In the genomic region with DNA sequence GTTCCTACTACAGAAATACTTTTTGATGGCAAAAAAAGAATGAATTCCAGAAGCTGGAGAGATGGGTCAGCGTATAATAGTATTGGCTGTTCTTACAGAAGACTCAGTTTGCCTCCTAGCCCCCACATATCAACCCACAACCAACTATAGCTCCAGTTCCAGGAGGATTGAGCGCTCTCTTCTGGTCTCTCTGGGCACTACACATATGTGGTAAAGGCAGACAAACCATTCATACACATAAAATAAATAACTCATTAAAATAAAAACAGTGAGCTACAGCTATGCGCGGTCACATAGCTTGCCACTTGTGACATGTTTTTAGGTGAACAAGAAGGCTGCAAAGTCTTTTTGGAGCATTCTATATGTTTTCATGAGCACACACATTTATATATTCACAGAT, we compare ENCODE assay signal across 18 mouse cellular contexts.
DNase-seq lines count a peak whose midpoint lies in the region; ATAC-seq and TF ChIP-seq lines count a peak whose summit lies in the region.
"Had no signal": no experiment of that assay in that cellular context is flagged by ENCODE, and none has a peak within 500 bp of the region (broad histone marks: within the 10 kb centered on the region; RNA-seq: fewer than 3 reads in every experiment).

No protein-coding gene starts in this region.

- H3K4me3 ChIP-seq in heart, postnatal 0 days (ENCODE audit: low read depth, low read length), result no peak overlapping the region
- no peak overlapping the region for H3K4me3 ChIP-seq in heart, embryonic 12.5 days
- no peak overlapping the region for H3K4me3 ChIP-seq in layer of hippocampus, adult 2 months
- no peak overlapping the region for H3K4me3 ChIP-seq in MEL (ENCODE audit: control insufficient read depth in 1 of 2, insufficient read depth in 1 of 2, low read depth in 2 of 2, low read length in 2 of 2)
- H3K4me3 ChIP-seq: lung, embryonic 15.5 days had no signal

- H3K27me3 ChIP-seq in heart, postnatal 0 days (ENCODE audit: control insufficient read depth, insufficient read depth, low read length), result no peaks in the 10 kb centered on the region
- no peaks in the 10 kb centered on the region for H3K27me3 ChIP-seq in heart, embryonic 12.5 days (replicated peaks)
- H3K27me3 ChIP-seq in MEL (ENCODE audit: control insufficient read depth in 1 of 2, insufficient read depth in 2 of 2, low read length in 2 of 2), result no peaks in the 10 kb centered on the region
- H3K27me3 ChIP-seq: lung, embryonic 15.5 days had no signal

- no peak; the same call in 1 of the 2 replicates for TF ChIP-seq RAD21 in MEL (IDR thresholded peaks at IDR 0.05; ENCODE audit: low read depth, low read length)

- 74% methylated on average over 4 of the region's 4 CpGs for WGBS in heart, postnatal 0 days
- WGBS in heart, embryonic 12.5 days, result 69% methylated on average over 4 of the region's 4 CpGs

- no peak overlapping the region for H3K27ac ChIP-seq in heart, postnatal 0 days (ENCODE audit: low read depth)
- no peak overlapping the region for H3K27ac ChIP-seq in heart, embryonic 12.5 days (ENCODE audit: poor library complexity, severe bottlenecking)
- no peak overlapping the region for H3K27ac ChIP-seq in layer of hippocampus, adult 2 months
- no peak overlapping the region for H3K27ac ChIP-seq in MEL (ENCODE audit: control insufficient read depth, low read depth, low read length)
- H3K27ac ChIP-seq: hindbrain, postnatal 0 days; lung, embryonic 15.5 days had no signal

- no peak overlapping the region for H3K9ac ChIP-seq in heart, postnatal 0 days (replicated peaks; ENCODE audit: low read depth, low read length)
- H3K9ac ChIP-seq in heart, embryonic 12.5 days, result no peak overlapping the region
- H3K9ac ChIP-seq in MEL (ENCODE audit: control insufficient read depth, low read depth, low read length, poor library complexity, severe bottlenecking), result no peak overlapping the region
- H3K9ac ChIP-seq: lung, embryonic 15.5 days had no signal

- peak; percentile 27; the same call in 1 of the 2 replicates for TF ChIP-seq CTCF in heart, postnatal 0 days (IDR thresholded peaks at IDR 0.05; ENCODE audit: low read depth)
- TF ChIP-seq CTCF in layer of hippocampus, adult 2 months (conservative IDR thresholded peaks at IDR 0.05), result peak; percentile 39
- peak in 2 of 3 experiments; percentile 11 to 14; a peak in 1 of 6 replicates for TF ChIP-seq CTCF in MEL (IDR thresholded peaks at IDR 0.05 in 2 of 3, conservative IDR thresholded peaks at IDR 0.05 in 1 of 3; ENCODE audit: control insufficient read depth in 1 of 3, insufficient read depth in 1 of 3, low read depth in 2 of 3, low read length in 3 of 3, poor library complexity in 1 of 3, severe bottlenecking in 1 of 3)

- no peak for DNase-seq in heart, postnatal 0 days (ENCODE audit: low spot score)
- no peak for DNase-seq in layer of hippocampus, adult 2 months (ENCODE audit: low spot score in 2 of 2)
- DNase-seq in layer of hippocampus, adult 11-12 months (ENCODE audit: low spot score), result no peak
- peak; percentile 22 for DNase-seq in 416B (ENCODE audit: low read depth)
- no peak for DNase-seq in MEL (ENCODE audit: low read depth, low spot score)
- no peak for DNase-seq in adrenal gland, adult 8-10 months
- DNase-seq: adrenal gland, adult 2 months; cerebellum, postnatal 14 days; heart, adult 18-20 months; kidney, postnatal 10 days; right cerebral cortex, postnatal 14 days had no signal

- H3K9me3 ChIP-seq in heart, postnatal 0 days (replicated peaks; ENCODE audit: control insufficient read depth, low read length), result no peaks in the 10 kb centered on the region
- no peaks in the 10 kb centered on the region for H3K9me3 ChIP-seq in heart, embryonic 12.5 days (replicated peaks)
- H3K9me3 ChIP-seq in MEL (replicated peaks; ENCODE audit: insufficient read depth, low read length), result no peaks in the 10 kb centered on the region
- H3K9me3 ChIP-seq: G1E; lung, embryonic 15.5 days had no signal

- no peak for TF ChIP-seq EP300 in heart, postnatal 0 days (IDR thresholded peaks at IDR 0.05; ENCODE audit: low read depth)
- TF ChIP-seq EP300 in MEL (IDR thresholded peaks at IDR 0.05; ENCODE audit: low read depth in 1 of 2, low read length in 2 of 2), result no peak

- no peaks in the 10 kb centered on the region for H3K79me2 ChIP-seq in MEL (ENCODE audit: control insufficient read depth, insufficient read depth, low read length, poor library complexity)

- ATAC-seq in heart, postnatal 0 days (ENCODE audit: insufficient read depth, low read depth), result no peak
- no peak for ATAC-seq in heart, embryonic 12.5 days (ENCODE audit: insufficient number of reproducible peaks, low FRiP score)
- no peak for ATAC-seq in monocyte, adult 5-6 weeks (replicated peaks; ENCODE audit: insufficient number of reproducible peaks, low FRiP score, low TSS enrichment, poor library complexity, severe bottlenecking)
- ATAC-seq: forebrain, embryonic 14.5 days; hindbrain, postnatal 0 days had no signal

- no peak overlapping the region for H3K4me2 ChIP-seq in heart, postnatal 0 days (ENCODE audit: low read depth, low read length)
- H3K4me2 ChIP-seq in heart, embryonic 12.5 days, result no peak overlapping the region
- H3K4me2 ChIP-seq: lung, embryonic 15.5 days; midbrain, embryonic 11.5 days had no signal

- no peak for TF ChIP-seq POLR2A in MEL (IDR thresholded peaks at IDR 0.05; ENCODE audit: control insufficient read depth in 1 of 2, insufficient read depth in 1 of 2, low read depth in 1 of 2, low read length in 2 of 2, poor library complexity in 1 of 2)

- no peaks in the 10 kb centered on the region for H3K4me1 ChIP-seq in heart, postnatal 0 days (ENCODE audit: control insufficient read depth, insufficient read depth)
- no peaks in the 10 kb centered on the region for H3K4me1 ChIP-seq in heart, embryonic 12.5 days (replicated peaks)
- no peaks in the 10 kb centered on the region for H3K4me1 ChIP-seq in MEL (ENCODE audit: control insufficient read depth in 1 of 2, insufficient read depth in 2 of 2, low read length in 2 of 2)
- H3K4me1 ChIP-seq: lung, embryonic 15.5 days had no signal

- H3K36me3 ChIP-seq in heart, postnatal 0 days (replicated peaks; ENCODE audit: control insufficient read depth, insufficient read depth, low read length), result no peaks in the 10 kb centered on the region
- H3K36me3 ChIP-seq in heart, embryonic 12.5 days, result no peaks in the 10 kb centered on the region
- H3K36me3 ChIP-seq in MEL (ENCODE audit: control insufficient read depth in 1 of 2, insufficient read depth in 2 of 2, low read length in 2 of 2), result no peaks in the 10 kb centered on the region
- H3K36me3 ChIP-seq: G1E; lung, embryonic 15.5 days had no signal

TF ChIP-seq in MEL, 35 proteins besides CTCF, POLR2A, EP300 and RAD21:
- TF ChIP-seq MAX (IDR thresholded peaks at IDR 0.05; ENCODE audit: low read length), result no peak
- TF ChIP-seq MAZ (IDR thresholded peaks at IDR 0.05; ENCODE audit: low read depth, low read length), result no peak
- TF ChIP-seq CHD2 (IDR thresholded peaks at IDR 0.05; ENCODE audit: low read length), result no peak
- TF ChIP-seq BHLHE40 (IDR thresholded peaks at IDR 0.05; ENCODE audit: borderline replicate concordance, low read depth, low read length), result no peak
- no peak for TF ChIP-seq MAFK (IDR thresholded peaks at IDR 0.05; ENCODE audit: borderline replicate concordance, low read depth, low read length)
- no peak for TF ChIP-seq USF2 (IDR thresholded peaks at IDR 0.05; ENCODE audit: borderline replicate concordance in 1 of 2, insufficient read depth in 1 of 2, low read depth in 1 of 2, low read length in 2 of 2)
- TF ChIP-seq ZKSCAN1 (IDR thresholded peaks at IDR 0.05; ENCODE audit: low read depth, low read length), result no peak
- no peak for TF ChIP-seq E2F4 (IDR thresholded peaks at IDR 0.05; ENCODE audit: borderline replicate concordance, low read depth, low read length)
- no peak for TF ChIP-seq ETS1 (IDR thresholded peaks at IDR 0.05; ENCODE audit: low read depth, low read length)
- no peak for TF ChIP-seq SMC3 (IDR thresholded peaks at IDR 0.05; ENCODE audit: low read depth, low read length)
